Mouse (Mus musculus): Measurements from ENCODE around the gene Thap8.

The Thap8 gene

GRCm38 (mm10) chr7:30286701-30287410 is 7.0 kb downstream of the Thap8 start:
- no peak for DNase-seq (ENCODE audit: low spot score)

GRCm38 (mm10) chr7:30288046-30288445 is 8.2 kb downstream of the Thap8 start:
- DNase-seq (ENCODE audit: low spot score) = no peak

GRCm38 (mm10) chr7:30289071-30289713 is 9.3 kb downstream of the Thap8 start:
- DNase-seq (ENCODE audit: low spot score) = no peak

DNA sequence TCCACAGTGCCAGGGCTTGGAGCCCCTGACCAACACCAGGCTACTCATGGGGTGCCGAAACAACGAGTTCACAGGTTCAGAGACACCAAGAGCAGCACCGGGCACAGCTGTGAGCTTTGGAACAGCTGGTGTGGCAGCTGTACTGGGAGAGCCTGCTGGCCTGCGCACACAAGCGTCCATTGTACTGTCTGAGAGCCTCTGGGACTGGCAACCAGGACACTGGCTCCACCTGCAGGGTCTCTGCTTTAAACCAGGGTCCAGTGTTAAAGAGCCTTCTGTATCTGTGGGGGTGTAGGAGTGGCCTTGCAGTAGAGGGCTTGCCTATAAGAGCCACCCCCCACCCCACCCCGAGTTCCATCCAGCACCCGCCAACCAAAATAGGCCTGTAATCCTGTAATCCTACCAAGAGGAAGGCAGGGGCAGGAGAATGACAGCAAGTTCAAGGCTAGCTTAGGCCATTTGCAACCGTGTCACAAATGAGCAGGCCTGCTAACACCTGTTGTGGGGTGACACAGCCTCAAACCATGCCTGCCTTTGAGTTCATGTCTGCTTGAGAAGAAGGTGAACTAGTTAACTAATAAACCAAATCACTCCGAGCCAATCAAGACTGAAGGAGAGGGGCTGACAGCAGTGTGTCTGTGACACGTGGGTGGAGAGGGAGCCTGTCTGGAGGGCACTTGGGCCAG is 10.0 kb downstream of the Thap8 start:
- DNase-seq (ENCODE audit: low spot score) = no peak

DNA sequence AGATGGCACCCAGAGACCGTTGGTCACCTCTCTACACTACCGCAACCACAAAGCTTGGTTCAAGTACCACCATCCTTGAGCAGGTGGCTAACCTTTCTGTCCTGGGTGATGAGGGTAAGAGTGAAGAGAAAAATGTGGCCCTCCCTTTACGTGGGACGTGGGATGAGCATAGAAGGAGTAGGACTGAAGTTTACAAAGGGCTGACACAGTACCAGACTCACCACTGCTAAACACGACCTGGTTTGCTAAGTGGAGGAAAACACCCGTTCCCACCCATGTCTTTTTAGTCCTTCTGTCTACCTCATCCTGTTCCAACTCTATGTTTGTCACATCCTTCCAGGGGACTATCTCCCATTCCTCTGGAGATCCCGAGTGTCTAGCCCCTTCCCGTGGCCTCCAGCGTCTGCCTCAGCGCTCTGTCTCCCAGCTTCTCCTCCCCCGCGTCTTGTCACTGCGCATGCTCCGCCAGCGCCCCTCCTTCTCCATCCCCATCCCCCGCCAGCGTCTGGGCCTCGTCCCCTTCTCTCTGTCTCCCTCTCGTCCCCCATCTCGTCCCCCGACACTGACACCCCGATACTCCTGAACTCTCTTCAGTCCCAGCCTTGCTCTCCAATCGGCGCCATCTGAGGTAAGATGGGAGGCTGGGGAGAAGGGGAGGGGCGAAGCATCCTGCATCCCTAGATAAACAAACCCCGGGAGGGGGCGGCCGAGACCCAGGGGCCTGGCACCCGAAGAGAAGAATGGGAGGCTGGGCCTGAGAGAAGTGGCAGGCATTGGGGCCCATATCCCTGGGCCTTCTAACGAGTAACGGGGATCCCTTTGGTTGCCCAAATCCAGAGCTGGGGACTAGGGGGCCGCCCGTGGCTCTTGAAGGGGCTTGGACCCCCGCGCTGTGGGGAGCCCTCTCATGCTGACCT is 11.6 kb downstream of the Thap8 start, which contains the start of gene Clip3:
Clip3 (plus strand) TSS at position 514 of the 917 bp plus-strand sequence.
- DNase-seq (ENCODE audit: low spot score) = peak; percentile 79

GRCm38 (mm10) chr7:30293795-30294194 is 13.9 kb downstream of the Thap8 start:
- peak; percentile 40 for DNase-seq (ENCODE audit: low spot score)

DNA sequence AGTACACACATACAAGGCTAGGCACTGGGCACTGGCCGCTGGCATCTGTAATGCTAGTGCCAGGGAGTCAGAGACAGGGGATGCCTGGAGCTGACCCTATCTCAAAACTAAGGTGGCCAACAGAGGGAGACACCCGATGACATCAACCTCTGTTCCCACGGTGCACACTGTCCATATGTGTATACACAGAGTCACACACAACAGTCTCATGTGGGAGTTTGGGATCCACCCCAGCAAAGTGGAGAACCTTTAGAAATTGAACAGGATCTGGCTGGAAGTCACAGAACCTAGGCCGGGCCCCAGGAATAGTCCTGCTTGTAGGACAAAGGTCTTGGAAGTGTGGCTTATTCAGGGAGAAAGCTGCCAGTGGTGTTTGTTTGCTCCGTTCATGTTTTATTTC is 14.4 kb downstream of the Thap8 start:
- DNase-seq (ENCODE audit: low spot score) = no peak

- DNase-seq (ENCODE audit: low spot score) = peak; percentile 82
These were observed 15.2 kb downstream of the Thap8 start for GRCm38 (mm10) chr7:30295103-30295502.

DNA sequence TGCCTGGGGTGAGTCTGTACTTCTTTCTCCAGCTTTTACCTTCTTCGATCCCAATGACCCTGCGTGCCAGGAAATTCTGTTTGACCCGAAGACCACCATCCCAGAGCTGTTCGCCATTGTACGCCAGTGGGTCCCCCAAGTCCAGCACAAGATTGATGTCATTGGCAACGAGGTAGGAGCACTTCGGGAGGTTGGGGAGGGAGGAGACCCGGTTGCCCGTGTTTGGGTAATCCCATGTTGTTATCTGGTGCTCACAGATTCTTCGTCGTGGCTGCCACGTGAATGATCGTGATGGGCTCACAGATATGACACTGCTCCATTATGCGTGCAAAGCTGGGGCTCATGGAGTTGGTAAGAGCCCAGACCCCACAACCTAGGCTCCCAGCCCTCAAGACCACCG is 16.9 kb downstream of the Thap8 start:
- no peak for DNase-seq (ENCODE audit: low spot score)

- no peak for DNase-seq (ENCODE audit: low spot score)
These were observed 17.4 kb downstream of the Thap8 start for GRCm38 (mm10) chr7:30297266-30297665.

DNA sequence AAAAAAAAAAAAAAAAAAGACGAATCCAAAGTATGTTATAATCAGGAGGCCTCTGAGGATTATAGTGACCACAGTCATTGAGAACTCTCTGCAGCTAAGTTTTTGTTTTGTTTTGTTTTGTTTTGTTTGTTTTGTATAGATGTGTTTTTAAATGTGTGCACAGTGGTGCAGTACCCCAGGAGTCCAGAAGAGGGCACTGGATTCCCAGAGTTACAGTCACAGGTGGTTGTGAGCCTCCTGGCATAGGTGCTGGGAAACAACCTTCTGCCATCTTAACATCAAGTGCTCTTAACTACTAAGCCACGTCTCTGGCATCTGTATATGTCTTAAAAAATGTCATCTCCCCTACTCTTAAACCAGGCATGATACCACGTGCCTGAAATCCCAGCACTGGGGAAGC is 21.0 kb downstream of the Thap8 start:
- no peak for DNase-seq (ENCODE audit: low spot score)

DNA sequence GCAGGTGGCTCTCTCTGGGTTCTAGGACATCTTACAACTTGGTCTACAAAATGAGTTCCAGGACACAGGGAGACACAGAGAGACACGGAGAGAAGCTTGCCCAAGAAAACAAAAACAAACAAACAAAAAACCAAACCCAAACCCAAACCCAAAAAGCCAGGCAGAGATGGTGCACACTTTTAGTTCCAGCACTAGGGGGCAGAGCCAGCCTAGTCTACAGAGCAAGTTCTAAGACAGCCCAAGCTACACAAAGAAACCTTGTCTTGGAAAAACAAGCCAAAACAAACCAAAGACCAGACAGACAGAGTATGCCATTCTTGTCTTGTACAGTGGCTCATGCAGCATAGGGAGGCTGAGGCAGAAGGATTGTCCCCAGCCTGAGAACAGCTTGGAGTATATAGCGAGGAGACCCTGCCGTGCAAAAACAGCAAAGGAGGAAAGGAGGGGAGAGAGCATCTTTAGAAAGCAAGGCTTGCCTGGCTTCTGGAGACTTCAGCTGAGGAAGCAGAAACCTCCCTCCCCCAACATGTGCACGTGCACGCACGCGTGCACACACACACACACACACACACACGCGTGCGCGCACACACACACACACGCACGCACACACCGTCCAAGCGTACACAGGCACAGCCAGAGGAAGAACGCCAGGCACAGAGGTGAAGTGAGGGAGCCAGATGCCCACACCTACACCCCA is 26.3 kb downstream of the Thap8 start:
- DNase-seq (ENCODE audit: low spot score) = no peak

DNA sequence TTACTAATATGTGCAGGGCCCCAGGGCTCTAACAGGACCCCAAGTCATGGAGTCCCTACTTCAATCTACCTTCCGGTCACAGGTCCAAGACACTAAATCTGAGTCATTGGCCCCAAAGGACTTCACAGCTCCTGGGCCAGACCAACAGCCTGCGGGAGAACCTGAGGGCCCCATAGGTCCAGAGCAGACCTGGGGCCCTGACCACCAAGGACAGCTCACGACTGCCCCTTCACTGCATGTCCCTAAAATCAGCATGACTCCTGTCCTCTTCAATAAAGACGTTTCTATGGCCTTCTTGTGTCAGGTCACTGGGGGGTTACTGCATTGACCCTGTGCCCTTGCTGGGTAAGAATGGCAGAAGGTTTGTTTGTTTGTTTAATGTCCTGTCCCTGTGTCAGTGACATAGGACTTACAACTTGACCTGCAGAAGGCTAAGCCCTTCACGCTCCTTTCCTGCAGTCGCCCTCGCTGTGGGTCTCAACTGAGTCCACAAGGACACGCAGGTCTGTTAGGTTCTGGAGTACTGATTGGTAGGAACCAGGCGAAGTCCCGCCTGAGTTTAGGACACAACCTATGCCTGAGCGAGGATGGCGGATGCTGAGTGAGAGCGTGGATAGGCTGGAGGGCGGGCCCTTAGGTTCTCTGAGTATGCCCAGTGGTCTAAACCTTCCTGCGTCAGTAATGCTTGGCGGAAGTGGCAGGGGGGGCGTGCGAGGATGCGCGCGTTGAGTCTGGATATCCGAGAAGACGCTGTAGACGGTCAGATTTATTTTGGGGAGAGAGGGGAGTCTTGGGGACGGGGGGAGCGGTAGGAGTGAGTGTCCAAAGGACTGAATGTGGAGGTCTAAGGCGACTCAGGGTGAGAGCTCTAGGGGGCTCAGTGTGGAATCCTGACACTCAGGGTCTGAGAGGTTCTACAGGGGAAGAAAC is 28.4 kb downstream of the Thap8 start, which contains the start of gene Alkbh6:
Alkbh6 (plus strand) TSS at position 642 of the 930 bp plus-strand sequence.
- peak; percentile 92 for DNase-seq (ENCODE audit: low spot score)

- no peak for DNase-seq (ENCODE audit: low spot score)
These were observed 29.7 kb downstream of the Thap8 start for GRCm38 (mm10) chr7:30309395-30310129.

DNA sequence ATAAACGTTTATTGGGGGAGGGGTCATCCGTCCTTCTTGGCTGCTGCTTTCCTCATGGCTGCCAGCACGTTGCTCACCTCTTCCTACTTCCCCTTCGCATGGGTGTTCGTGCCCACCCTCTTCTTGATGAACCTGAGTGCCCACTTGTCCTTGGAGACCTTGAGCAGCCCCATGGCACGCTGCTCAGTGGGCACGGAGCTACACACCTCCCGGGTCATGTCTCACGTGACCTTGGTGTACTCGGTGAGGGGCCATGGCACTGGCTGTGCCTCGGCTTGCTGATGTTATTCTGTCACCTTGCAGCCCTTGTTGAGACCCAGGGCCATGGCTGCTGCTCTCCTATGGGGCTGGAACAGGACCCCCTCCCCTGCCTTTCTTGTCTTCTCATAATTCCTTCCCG is 30.2 kb downstream of the Thap8 start:
- DNase-seq (ENCODE audit: low spot score) = no peak

DNA sequence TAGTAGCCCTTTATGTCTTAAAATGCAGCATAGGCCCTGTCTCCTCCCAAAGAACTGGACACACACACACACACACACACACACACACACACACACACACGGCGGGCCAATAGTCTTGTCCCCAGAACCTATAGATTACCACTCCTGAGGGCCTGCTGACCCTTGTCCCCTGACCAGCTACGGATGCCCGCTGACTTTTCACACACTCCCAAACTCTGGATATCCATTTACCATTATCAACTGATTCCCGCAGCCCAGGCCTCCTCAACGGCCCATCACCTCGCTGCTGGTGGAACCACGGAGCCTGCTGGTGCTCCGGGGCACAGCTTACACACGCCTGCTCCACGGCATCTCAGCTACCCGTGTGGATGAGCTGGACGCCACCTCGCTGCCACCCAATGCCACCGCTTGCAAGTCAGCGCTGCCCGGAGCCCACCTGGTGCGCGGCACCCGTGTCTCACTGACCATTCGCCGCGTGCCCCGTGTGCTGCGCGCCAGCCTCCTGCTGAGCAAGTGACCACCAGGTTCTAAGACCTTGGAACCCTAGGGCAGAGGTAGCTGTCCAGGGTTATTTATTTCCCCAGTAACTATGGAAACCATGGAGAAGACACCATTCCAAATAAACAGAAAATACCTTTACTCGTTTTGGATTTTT is 33.9 kb downstream of the Thap8 start:
- DNase-seq (ENCODE audit: low spot score) = no peak

- DNase-seq (ENCODE audit: low spot score) = no peak
These were observed 34.8 kb downstream of the Thap8 start, which contains the start of gene Syne4 for GRCm38 (mm10) chr7:30314721-30315155. Gene Syne4, plus strand, starts transcription at chr7:30314807.

Measured in testis, postnatal 14 days (tissue).